Mouse (Mus musculus): ENCODE results near the gene Myl3.

DNA sequence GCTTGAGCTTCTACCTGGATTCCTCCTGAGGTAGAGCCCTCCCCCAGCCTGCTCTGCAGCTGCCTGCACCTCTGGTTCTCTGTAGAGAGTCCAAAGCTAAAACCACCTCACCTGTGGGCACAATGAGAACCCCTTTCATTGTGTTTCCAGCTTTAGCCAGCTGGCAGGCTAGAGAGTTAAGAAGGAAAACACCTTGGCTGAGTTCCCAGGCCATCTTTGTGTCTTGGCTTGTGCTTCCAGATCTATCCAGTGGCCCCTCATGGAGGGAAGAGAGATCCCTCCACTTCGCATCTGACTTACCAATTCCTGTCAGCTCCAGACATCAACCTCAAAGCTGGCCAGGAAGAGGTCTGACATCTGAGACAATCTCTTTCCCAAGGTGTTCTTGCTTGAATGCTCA lies 36.4 kb downstream of the Myl3 start:
- TF ChIP-seq CTCF (IDR thresholded peaks at IDR 0.05; ENCODE audit: low read depth) = no peak
- TF ChIP-seq EP300 (optimal IDR thresholded peaks at IDR 0.05) = no peak

Data from stomach, postnatal 0 days (tissue).